Mouse (Mus musculus) c-Kit-negative CD71-positive TER-119-positive erythroid progenitor cells, embryonic 14.5 days (primary cell): ENCODE results near the gene Rgs2.

Experiments
- DNase-seq: peaks from one replicate; pipeline ENCODE4 v3.0.0-alpha.2; 2013; ENCODE audit warnings: low read depth, low spot score

Rgs2 gene

DNA sequence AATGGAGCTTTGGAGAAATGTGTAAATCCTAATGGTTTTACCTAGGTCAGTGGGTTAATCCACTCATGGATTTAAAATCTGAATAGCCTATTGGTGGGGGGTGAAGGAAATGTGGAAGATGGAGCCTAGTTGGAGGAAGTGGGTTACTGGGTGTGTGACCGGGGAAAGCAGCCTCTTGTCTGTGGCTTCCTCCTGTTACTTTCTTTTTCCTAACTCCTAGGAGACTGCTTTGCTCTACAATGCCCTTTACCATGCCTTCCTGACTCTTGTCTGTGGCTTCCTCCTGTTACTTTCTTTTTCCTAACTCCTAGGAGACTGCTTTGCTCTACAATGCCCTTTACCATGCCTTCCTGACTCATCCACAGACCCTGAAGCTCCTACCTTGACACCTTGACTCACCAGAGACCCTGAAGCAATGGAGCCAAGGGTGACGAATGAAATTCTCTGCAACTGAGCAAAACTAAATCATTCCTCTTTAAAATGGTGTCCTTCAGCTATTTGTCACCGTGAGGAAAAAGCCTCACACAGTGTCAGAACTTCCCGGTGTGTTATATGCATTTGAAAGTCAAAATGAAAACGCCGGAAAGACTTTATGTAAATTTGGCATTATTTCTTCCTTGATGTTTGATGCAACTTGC lies 18.9 kb downstream of the Rgs2 start:
- no peak for DNase-seq

DNA sequence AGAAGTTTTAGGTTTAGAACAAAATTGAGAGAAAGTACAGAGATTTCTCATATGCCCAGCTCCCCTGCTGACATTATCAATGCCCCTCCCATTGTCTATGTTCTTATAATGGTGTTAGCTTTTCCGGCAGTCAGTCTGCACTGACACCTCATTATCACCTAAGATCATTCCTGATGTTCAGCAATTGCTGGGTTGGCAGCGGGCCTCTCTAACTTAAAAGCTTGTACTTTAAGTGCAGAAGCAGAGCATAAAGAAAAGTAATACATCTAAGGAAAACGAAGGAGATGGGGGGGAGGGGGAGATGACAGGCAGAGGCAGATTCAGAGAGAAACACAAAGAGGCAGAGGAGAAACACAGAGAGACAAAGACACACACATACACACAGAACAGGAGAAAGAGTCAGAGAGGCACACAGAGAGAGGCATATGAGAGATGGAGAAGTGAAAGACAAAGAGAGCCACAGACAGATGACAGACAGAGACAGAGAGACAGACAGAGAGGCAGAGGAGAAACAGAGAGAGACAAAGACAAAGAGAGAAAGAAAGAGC lies 21.1 kb downstream of the Rgs2 start:
- no peak for DNase-seq

DNA sequence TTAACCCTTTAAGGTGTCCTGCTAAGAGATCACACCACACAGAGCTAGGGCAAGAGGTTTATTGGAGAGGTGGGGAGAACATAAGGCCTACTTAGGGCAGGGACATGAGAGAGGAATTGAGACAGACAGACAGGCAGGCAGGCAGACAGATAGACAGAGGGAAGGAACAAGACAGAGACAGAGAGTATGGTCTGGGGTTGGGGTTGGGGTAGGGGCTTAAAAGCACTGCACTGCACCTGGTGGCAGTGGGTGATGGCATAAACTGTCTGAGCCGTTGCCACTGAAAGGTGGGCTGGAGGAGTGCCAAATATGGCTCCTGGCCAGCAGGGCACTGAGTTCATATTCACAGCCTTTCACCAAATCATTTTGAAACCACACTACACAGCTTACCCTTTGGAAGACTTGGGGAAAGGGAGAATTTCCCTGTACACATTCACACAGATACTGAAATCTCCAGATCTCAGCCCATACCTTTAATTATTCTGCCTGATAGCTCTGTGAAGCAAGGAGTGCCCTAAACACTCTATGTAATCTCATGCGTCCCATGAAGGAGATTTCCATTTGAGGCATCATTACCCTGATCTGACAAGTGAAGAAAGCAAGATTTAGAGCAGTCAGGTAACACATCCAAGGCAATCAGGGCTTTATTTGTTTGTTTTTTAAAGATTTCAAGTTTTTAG lies 21.7 kb downstream of the Rgs2 start:
- no peak for DNase-seq

DNA sequence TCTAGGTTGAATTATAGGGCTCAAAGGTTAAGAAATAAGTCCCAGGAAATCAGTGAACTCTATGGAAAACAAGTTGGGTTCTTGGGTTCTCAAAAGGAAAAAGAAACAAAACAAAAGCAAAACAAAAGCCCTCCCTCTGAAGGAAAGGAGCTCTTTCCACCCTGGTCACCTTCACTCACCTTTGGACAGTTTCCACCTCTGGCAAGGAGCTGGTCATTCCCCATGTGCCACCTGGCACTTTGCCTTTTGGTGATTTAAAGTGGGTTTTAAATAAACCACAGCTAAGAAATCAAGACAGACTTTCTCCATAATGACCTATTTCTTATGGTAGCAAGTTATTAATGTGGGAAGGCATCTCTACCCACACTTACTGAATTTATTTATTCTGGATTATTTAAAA lies 23.1 kb downstream of the Rgs2 start:
- DNase-seq = no peak

DNA sequence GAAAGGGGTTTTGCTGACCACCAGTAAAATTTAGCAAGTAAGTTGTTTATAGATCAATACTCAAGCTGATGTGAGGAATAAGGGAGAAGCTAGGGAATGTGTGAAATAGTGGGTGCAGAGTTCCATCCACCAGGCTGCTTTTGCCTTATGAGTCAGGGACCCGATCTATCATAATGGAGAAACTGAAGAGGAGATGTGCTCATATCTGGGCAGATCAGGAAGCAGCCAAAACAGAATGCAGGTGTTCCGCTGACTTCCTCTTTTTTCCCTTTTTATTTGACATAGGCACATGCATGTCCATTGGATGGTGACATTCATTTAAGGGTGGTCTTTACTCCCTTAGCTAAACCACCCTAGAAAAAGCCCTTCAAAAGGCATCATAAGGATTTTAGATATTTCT lies 29.3 kb downstream of the Rgs2 start:
- DNase-seq = no peak

DNA sequence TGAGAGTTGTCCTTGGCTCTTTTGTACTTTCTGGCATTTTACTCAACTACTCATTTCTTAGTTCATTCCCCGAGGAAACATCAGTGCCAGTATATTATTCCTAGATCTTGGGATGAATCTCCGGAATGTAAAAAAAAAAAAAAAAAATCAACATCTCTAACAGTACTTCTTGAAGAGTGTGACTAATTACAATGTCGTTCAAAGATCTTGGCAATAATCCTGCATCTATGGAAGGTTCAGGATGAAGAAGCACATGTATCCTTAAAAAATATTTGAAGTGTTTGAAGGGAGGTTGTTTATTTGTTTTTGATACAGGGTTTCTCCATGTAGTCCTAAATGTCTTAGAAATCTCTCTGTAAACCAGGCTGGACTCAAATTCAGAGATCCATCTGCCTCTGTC lies 41.7 kb downstream of the Rgs2 start:
- DNase-seq = no peak

DNA sequence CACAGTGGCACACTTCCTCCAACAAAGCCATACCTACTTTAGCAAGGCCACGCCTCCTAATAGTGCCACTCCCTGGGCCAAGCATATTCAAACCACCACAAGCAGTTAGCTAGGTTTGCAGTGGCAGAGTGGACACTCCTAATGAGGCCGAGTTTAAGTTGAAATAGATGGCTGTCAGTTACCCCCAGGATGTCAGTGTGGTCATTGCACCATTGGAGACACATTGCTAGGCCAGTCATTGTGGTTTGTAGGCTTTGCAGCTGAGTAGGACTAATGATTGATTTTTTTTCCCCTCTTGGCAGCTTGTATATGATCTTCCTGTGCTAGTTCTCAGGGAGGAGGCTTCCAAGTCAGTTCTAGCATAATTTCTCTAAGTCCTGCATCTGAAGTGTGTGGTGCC lies 43.6 kb downstream of the Rgs2 start:
- DNase-seq = no peak

DNA sequence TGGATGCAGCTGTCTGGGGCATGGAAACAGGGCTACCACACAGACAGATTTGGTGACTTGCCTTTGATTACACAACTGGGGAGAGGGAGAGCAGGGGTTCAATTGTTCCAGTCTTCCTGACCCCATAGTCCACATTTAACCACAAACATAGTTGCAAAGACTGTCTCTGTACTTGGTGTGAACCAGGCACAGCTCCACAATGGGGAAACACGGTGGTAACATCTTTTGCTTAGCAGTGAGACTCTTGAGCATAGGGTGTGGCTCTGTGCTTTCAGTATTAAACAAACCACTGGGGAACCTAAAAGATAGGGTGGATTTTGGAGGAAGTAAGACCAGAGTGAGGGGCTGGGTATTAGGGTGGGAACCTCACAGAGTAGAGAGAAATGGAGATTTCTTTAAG lies 47.9 kb downstream of the Rgs2 start:
- DNase-seq = no peak

DNA sequence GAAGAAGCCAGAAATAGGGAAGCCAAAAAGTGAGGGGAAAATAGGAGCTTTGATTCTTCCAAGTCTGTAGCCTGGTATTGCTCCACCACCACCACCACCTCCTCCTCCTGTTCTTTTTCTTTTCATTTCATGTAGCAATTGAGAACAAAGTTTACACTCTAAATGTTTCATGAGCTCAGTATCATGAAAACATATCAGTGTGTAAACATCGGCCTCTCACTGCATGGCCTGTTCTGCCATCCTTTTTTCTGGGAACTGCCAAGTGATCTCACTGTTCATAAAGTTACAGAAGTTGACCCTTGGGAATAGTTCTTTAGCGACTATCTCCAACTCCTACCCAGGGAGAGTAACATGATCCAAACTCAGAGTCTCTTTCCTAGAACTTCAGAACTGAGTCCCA lies 51.1 kb downstream of the Rgs2 start:
- DNase-seq = no peak
